Mouse (Mus musculus) stomach, postnatal 0 days (tissue): ENCODE measurements around the gene Cyp46a1. TPM values are rescaled to one million over a fixed set of nuclear protein-coding genes. Genes with fewer than 3 reads are reported as not detected.
A peak's percentile ranks its signal among the peaks of the same experiment; 100 is the strongest.

Experiments
- ATAC-seq: fragments of 200-750 bp; cut with Nextera tagmentation; 2 replicates; pipeline ENCODE4 v1.8.0; 2017; ENCODE audit not compliant: low FRiP score, low TSS enrichment
- DNase-seq: peaks from one replicate; pipeline ENCODE4 v3.0.0-alpha.2; 2016; ENCODE audit warnings: low spot score
- H3K27ac ChIP-seq: fragments of 300-500 bp; sonication (generic); replicated peaks from 2 replicates; pipeline ENCODE4 v1.5.1; 2014; ENCODE audit warnings: mild to moderate bottlenecking, control low read depth
- H3K27me3 ChIP-seq: fragments of 300-500 bp; sonication (generic); 2 replicates; pipeline ENCODE4 v1.6.1; 2014; ENCODE audit warnings: low read length; ENCODE audit not compliant: control insufficient read depth, insufficient read depth
- H3K36me3 ChIP-seq: fragments of 300-500 bp; sonication (generic); 2 replicates; pipeline ENCODE4 v1.6.1; 2014; ENCODE audit warnings: low read length, mixed read lengths; ENCODE audit not compliant: control insufficient read depth, insufficient read depth
- H3K4me1 ChIP-seq: fragments of 300-500 bp; sonication (generic); replicated peaks from 2 replicates; pipeline ENCODE4 v1.6.1; 2014; ENCODE audit warnings: antibody characterized with exemption; ENCODE audit not compliant: control insufficient read depth, insufficient read depth
- H3K4me2 ChIP-seq: fragments of 300-500 bp; sonication (generic); replicated peaks from 2 replicates; pipeline ENCODE4 v1.6.1; 2014; ENCODE audit warnings: low read depth, mild to moderate bottlenecking, control low read depth, moderate library complexity
- H3K4me3 ChIP-seq: fragments of 300-500 bp; sonication (generic); 2 replicates; pipeline ENCODE4 v1.5.1; 2014; ENCODE audit warnings: low read depth, low read length, control low read depth
- H3K9ac ChIP-seq: fragments of 300-500 bp; sonication (generic); 2 replicates; pipeline ENCODE4 v1.6.1; 2014; ENCODE audit warnings: mild to moderate bottlenecking, low read length, control low read depth, mixed read lengths
- H3K9me3 ChIP-seq: fragments of 300-500 bp; sonication (generic); 2 replicates; pipeline ENCODE4 v1.6.1; 2016; ENCODE audit warnings: low read length; ENCODE audit not compliant: control insufficient read depth
- CTCF ChIP-seq: IDR thresholded peaks from 2 replicates; pipeline ENCODE4 v1.5.1; 2016; ENCODE audit warnings: antibody characterized with exemption, low read depth, mild to moderate bottlenecking, moderate library complexity
- EP300 ChIP-seq: optimal IDR thresholded peaks from 2 replicates; pipeline ENCODE3; 2016; ENCODE audit warnings: antibody characterized with exemption
- WGBS: fragments of 180-500 bp; shearing (Covaris S2); extraction: QIAGEN DNeasy Blood & Tissue Kit; methylation state at CpG from one replicate; pipeline ENCODE4 v1.1.7; 2014; 5-methylcytosine and 5-hydroxymethylcytosine counted together
- polyA plus RNA-seq: library from polyadenylated mRNA; unstranded; fragments of >200 nt; fragmentation: Nextera tagmentation; extraction: Ambion mirVana; gene quantifications from 2 replicates; pipeline ENCODE4 v1.2.1, GENCODE M21; 2015

Gene Cyp46a1
- polyA plus RNA-seq, 1 experiment from 2014 or later: 1.3 TPM

GRCm38 (mm10) chr12:108399191-108399590, 65.0 kb downstream of the Cyp46a1 start:
- Histone ChIP-seq H3K4me2 (no peak overlapping the region), H3K36me3 (no peaks in the 10 kb centered on the region)
- ATAC-seq: no peak

DNA sequence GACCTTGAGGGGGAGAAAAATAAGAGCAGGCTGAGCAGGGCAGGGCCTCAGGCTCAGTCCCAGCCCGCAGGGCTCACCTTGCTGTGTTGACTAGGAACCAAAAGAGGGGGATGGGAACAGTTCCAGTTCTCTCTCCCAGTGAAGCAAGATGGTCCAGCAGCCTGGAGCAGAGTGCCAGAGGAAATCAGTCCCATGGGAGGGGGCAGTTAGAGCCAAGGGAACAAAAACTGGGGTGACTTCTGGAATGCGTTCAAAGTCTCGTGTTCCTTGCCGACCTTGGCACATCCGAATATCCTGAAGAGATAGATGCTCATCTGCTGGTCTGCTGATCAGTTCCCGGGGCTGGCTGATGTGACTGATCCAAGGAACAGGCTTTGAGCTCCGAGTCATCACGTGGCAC, 66.8 kb downstream of the Cyp46a1 start:
- no peaks in the 10 kb centered on the region for H3K9me3 ChIP-seq
- no peak for DNase-seq
- peaks cover 2% of the 10 kb centered on the region; the same call in 1 of the 2 replicates for H3K4me1 ChIP-seq
- H3K4me3 ChIP-seq: no peak overlapping the region
- TF ChIP-seq CTCF: no peak
- no peak for TF ChIP-seq EP300
- H3K27ac ChIP-seq: no peak overlapping the region
- ATAC-seq: no peak
- H3K9ac ChIP-seq: no peak overlapping the region
- whole genome bisulfite sequencing: 72% methylated on average over 8 of the region's 8 CpGs
- H3K27me3 ChIP-seq: no peaks in the 10 kb centered on the region
- H3K36me3 ChIP-seq: no peaks in the 10 kb centered on the region
- no peak overlapping the region for H3K4me2 ChIP-seq

More at GRCm38 (mm10) chr12:108399191-108399590, 65.0 kb downstream of the Cyp46a1 start:
- Histone ChIP-seq H3K27ac (no peak overlapping the region), H3K9ac (no peak overlapping the region), H3K4me1 (no peaks in the 10 kb centered on the region; the same call in 1 of the 2 replicates), H3K4me3 (no peak overlapping the region), H3K9me3 (no peaks in the 10 kb centered on the region), H3K27me3 (no peaks in the 10 kb centered on the region)
- TF ChIP-seq EP300 (no peak), CTCF (no peak)
- 76% methylated on average over 8 of the region's 8 CpGs for WGBS
- DNase-seq: no peak

DNA sequence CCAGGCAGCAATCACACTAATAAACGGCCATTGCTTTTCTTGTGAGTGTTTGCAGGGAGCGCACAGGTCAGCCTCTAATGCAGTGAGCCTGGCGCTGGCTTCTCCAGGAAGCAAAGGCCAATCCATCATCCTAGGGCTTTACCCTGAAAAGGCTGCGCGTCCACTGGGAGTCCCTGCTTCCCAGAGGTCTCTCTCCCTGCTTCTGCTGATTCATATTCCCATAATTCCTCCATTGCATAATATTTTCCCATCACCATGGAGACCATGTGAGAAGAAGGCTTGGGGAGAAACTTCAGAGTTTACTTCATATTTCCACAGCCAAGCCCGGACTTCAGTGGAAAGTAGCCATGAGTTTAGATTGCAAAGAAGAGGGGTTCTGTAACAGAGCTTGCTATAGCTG, 69.8 kb downstream of the Cyp46a1 start:
- peak; percentile 93 for ATAC-seq

GRCm38 (mm10) chr12:108409100-108409499, 74.9 kb downstream of the Cyp46a1 start:
- Histone ChIP-seq H3K4me3 (no peak overlapping the region), H3K27ac (no peak overlapping the region), H3K4me2 (no peak overlapping the region), H3K4me1 (peaks cover 2% of the 10 kb centered on the region; the same call in 1 of the 2 replicates), H3K36me3 (no peaks in the 10 kb centered on the region), H3K9ac (no peak overlapping the region), H3K9me3 (no peaks in the 10 kb centered on the region), H3K27me3 (no peaks in the 10 kb centered on the region)
- WGBS: 66% methylated on average over 5 of the region's 5 CpGs
- ATAC-seq (no peak), DNase-seq (no peak)
- no peak for TF ChIP-seq EP300
- TF ChIP-seq CTCF: no peak

More for the DNA sequence above, 69.8 kb downstream of the Cyp46a1 start:
- Histone ChIP-seq H3K9me3 (no peaks in the 10 kb centered on the region), H3K36me3 (no peaks in the 10 kb centered on the region), H3K27ac (peak overlapping the region; percentile 81), H3K4me1 (peaks cover 2% of the 10 kb centered on the region; the same call in 1 of the 2 replicates), H3K4me2 (0 out of 2 replicates have a peak overlapping the region, but pooled peaks have one; percentile 9), H3K27me3 (no peaks in the 10 kb centered on the region), H3K9ac (no peak overlapping the region), H3K4me3 (no peak overlapping the region)
- 6% methylated on average over 6 of the region's 6 CpGs for WGBS
- TF ChIP-seq CTCF (peak; percentile 39; the same call in 1 of the 2 replicates), EP300 (no peak)
- peak; percentile 58 for DNase-seq

- H3K27me3 ChIP-seq: no peaks in the 10 kb centered on the region
- ATAC-seq (no peak), DNase-seq (no peak)
- no peak overlapping the region for H3K9ac ChIP-seq
- H3K4me2 ChIP-seq: no peak overlapping the region
- H3K9me3 ChIP-seq: no peaks in the 10 kb centered on the region
- no peaks in the 10 kb centered on the region for H3K4me1 ChIP-seq
- no peaks in the 10 kb centered on the region for H3K36me3 ChIP-seq
- no peak overlapping the region for H3K27ac ChIP-seq
- H3K4me3 ChIP-seq: no peak overlapping the region
- TF ChIP-seq EP300 (no peak), CTCF (no peak)
- 60% methylated on average over 14 of the region's 14 CpGs for WGBS
Measured at GRCm38 (mm10) chr12:108410416-108411208, 76.4 kb downstream of the Cyp46a1 start.

Other genes with a start within 250 kb of the Cyp46a1 start
- gene Setd3, start 155.1 kb upstream of the Cyp46a1 start, polyA plus RNA-seq: 54.5 and 56.2 TPM in 2 replicates
- gene Ccnk, start 154.8 kb upstream of the Cyp46a1 start, polyA plus RNA-seq: 1.6 TPM in 2 replicates
- 6.7 and 7.0 TPM in 2 replicates for gene Ccdc85c, start 59.0 kb upstream of the Cyp46a1 start, polyA plus RNA-seq
- gene Hhipl1, start 28.1 kb upstream of the Cyp46a1 start, polyA plus RNA-seq: 0.23 and 0.24 TPM in 2 replicates
- 53.8 and 54.6 TPM in 2 replicates for gene Eml1, start 36.6 kb downstream of the Cyp46a1 start, polyA plus RNA-seq
- gene Evl, start 220.3 kb downstream of the Cyp46a1 start, polyA plus RNA-seq: 27.8 and 31.3 TPM in 2 replicates